Comparison of ENCODE assay signal across 8 mouse cellular contexts in the genomic region with DNA sequence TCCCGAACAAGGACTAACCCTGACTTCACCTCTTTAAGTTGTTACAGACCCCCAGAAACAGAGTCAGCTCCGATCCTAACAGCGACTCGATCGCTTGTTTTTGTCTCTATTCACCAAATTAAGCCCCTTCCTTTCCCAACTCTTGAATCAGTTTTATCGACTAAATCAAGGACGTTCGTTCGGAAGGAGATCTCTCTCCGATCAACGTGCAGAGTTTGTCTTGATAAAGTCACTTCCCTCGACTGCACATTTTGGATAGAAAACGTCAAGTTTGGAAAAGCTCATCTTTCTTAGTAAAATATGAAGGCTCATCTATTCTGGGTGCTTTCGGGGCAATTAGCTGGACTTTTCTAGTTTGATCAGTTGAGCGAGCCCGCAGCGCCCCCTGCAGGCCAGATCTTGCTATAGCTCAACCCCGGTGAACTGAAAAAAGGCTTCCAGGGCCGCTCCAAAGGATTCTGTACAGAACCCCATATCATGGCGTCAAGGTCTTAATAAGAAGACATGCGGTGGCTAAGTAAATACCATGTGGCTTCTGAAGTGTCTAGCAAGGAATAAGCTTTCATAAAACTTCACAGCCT. TPM values are rescaled to one million over a fixed set of nuclear protein-coding genes. Genes with fewer than 3 reads are reported as not detected.
A peak's percentile ranks its signal among the peaks of the same experiment; 100 is the strongest.
DNase-seq lines count a peak whose midpoint lies in the region; ATAC-seq lines count a peak whose summit lies in the region.

No protein-coding gene starts in this region.

- no peak for ATAC-seq in hindbrain, embryonic 12.5 days (ENCODE audit: low FRiP score)

- peaks cover 6% of the 10 kb centered on the region; the same call in 1 of the 2 replicates for H3K27me3 ChIP-seq in hindbrain, embryonic 12.5 days

- peaks cover 12% of the 10 kb centered on the region; the same call in 1 of the 2 replicates for H3K4me1 ChIP-seq in hindbrain, embryonic 12.5 days

- peak overlapping the region; percentile 33 for H3K9ac ChIP-seq in hindbrain, embryonic 12.5 days

- WGBS in hindbrain, embryonic 12.5 days: 2% methylated on average over 21 of the region's 21 CpGs

- H3K4me3 ChIP-seq in hindbrain, embryonic 12.5 days: peak overlapping the region; percentile 38

- no peaks in the 10 kb centered on the region for H3K9me3 ChIP-seq in hindbrain, embryonic 12.5 days (replicated peaks)

- peak overlapping the region; percentile 89 for H3K4me2 ChIP-seq in hindbrain, embryonic 12.5 days (replicated peaks)

- peak overlapping the region; percentile 57; the same call in 1 of the 2 replicates for H3K27ac ChIP-seq in hindbrain, embryonic 12.5 days

- peak; percentile 92 for DNase-seq in Muller cell, postnatal 12 days (ENCODE audit: inconsistent ontology term)
- DNase-seq in cerebellum, adult 9-11 months: peak; percentile 74
- peak; percentile 47 to 91 for DNase-seq in frontal cortex, adult 2 months (ENCODE audit: extremely low spot score in 1 of 2, low spot score in 1 of 2)
- DNase-seq in layer of hippocampus, postnatal 14 days (ENCODE audit: low spot score in 2 of 2): peak; percentile 81 to 89
- peak; percentile 84 to 91 for DNase-seq in lung, postnatal 4 days
- DNase-seq in retina, postnatal 7 days (ENCODE audit: low read depth, low spot score): peak; percentile 75
- DNase-seq in urinary bladder, adult 18-20 months (ENCODE audit: low spot score in 2 of 2): peak; percentile 75 to 77

- H3K36me3 ChIP-seq in hindbrain, embryonic 12.5 days: no peaks in the 10 kb centered on the region

RNA-seq across cellular contexts. Expression of a gene that starts 4.3 kb away (rescaled TPM):
- 9.2 and 9.7 TPM in 2 replicates for polyA plus RNA-seq in frontal cortex, adult 2 months (2012; rRNA removed)
- 11.1 and 12.1 TPM in 2 replicates for polyA plus RNA-seq in hindbrain, embryonic 12.5 days (2016; fragmentation: Nextera tagmentation; extraction: Ambion mirVana)
- 10 to 100 TPM; 14.3 to 17.9 TPM for total RNA-seq in layer of hippocampus, postnatal 14 days (2021)

RNA-seq across cellular contexts. Expression of a gene that starts 18.8 kb away (rescaled TPM):
- polyA plus RNA-seq in frontal cortex, adult 2 months (2012; rRNA removed): 869 and 938 TPM in 2 replicates
- 1,136 and 1,234 TPM in 2 replicates for polyA plus RNA-seq in hindbrain, embryonic 12.5 days (2016; fragmentation: Nextera tagmentation; extraction: Ambion mirVana)
- 100 to 1,000 TPM; 584 to 591 TPM for total RNA-seq in layer of hippocampus, postnatal 14 days (2021)

RNA-seq across cellular contexts. Expression of a gene that starts 20.7 kb away (rescaled TPM):
- 143 and 159 TPM in 2 replicates for polyA plus RNA-seq in frontal cortex, adult 2 months (2012; rRNA removed)
- polyA plus RNA-seq in hindbrain, embryonic 12.5 days (2016; fragmentation: Nextera tagmentation; extraction: Ambion mirVana): 159 and 164 TPM in 2 replicates
- total RNA-seq in layer of hippocampus, postnatal 14 days (2021): 10 to 100 TPM; 83.2 to 84.5 TPM

RNA-seq across cellular contexts. Expression of a gene that starts 49.2 kb away (rescaled TPM):
- polyA plus RNA-seq in frontal cortex, adult 2 months (2012; rRNA removed): 1.0 and 1.6 TPM in 2 replicates
- 0.34 and 0.76 TPM in 2 replicates for polyA plus RNA-seq in hindbrain, embryonic 12.5 days (2016; fragmentation: Nextera tagmentation; extraction: Ambion mirVana)
- 1 to 10 TPM; 1.4 TPM for total RNA-seq in layer of hippocampus, postnatal 14 days (2021)

RNA-seq across cellular contexts. Expression of a gene that starts 50.9 kb away (rescaled TPM):
- polyA plus RNA-seq in frontal cortex, adult 2 months (2012; rRNA removed): 6.2 and 6.7 TPM in 2 replicates
- polyA plus RNA-seq in hindbrain, embryonic 12.5 days (2016; fragmentation: Nextera tagmentation; extraction: Ambion mirVana): 18.9 and 24.5 TPM in 2 replicates
- 1 to 10 TPM; 6.6 to 7.9 TPM for total RNA-seq in layer of hippocampus, postnatal 14 days (2021)
